Mouse (Mus musculus): Measurements from ENCODE around the gene Inpp4b.

GRCm38 (mm10) chr8:81478674-81479073, 136.3 kb downstream of the Inpp4b start:
- TF ChIP-seq EP300 (IDR thresholded peaks at IDR 0.05; ENCODE audit: low read depth) (no peak), CTCF (IDR thresholded peaks at IDR 0.05; ENCODE audit: low read depth) (peak; percentile 74)
